Mouse (Mus musculus) cortical plate, adult 2 months (tissue): ENCODE measurements around the gene Tfe3.

ENCODE experiments used
- CTCF ChIP-seq: fragments of 200-500 bp; IDR thresholded peaks from 2 replicates; pipeline ENCODE4 v1.5.1; 2011; ENCODE audit warnings: mild to moderate bottlenecking, control low read depth, low read length; ENCODE audit not compliant: insufficient read depth; ENCODE audit errors: extremely low read depth
- POLR2A ChIP-seq: fragments of 200-500 bp; IDR thresholded peaks from 2 replicates; pipeline ENCODE4 v1.6.1; 2011; ENCODE audit warnings: mild to moderate bottlenecking, low read length, control low read depth; ENCODE audit not compliant: insufficient read depth; ENCODE audit errors: extremely low read depth

DNA sequence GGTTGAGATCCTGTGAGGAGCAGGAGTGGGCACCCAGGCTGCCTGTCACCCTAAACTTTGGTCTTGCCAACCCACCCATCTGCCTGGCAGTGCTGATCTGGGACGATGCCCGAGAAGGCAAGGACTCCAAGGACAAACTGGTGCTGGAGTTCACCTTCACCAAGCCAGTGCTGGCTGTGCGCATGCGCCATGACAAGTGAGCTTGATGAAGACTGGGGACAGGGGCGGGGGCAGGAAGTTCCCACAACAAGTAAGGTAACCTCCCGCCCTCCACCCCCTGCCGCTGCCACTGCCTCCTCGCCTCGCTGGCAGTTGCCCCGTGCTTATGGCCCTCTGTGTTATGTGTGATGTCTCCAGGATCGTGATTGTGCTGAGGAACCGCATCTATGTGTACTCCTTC lies 36.5 kb upstream of the Tfe3 start:
- TF ChIP-seq CTCF (no peak), POLR2A (no peak)
